Mouse (Mus musculus) limb, embryonic 10.5 days (tissue): ENCODE data around the gene Ctbp2. TPM values are rescaled to one million over a fixed set of nuclear protein-coding genes. Genes with fewer than 3 reads are reported as not detected.
A peak's percentile ranks its signal among the peaks of the same experiment; 100 is the strongest.

ENCODE experiments used
- DNase-seq: peaks from one replicate; pipeline ENCODE4 v3.0.0-alpha.2; 2017; ENCODE audit warnings: low spot score
- H3K27ac ChIP-seq: fragments of 300-500 bp; sonication (generic); 2 replicates; pipeline ENCODE4 v1.5.1; 2016; ENCODE audit warnings: mild to moderate bottlenecking
- H3K27me3 ChIP-seq: fragments of 300-500 bp; sonication (generic); 2 replicates; pipeline ENCODE4 v1.6.1; 2016; ENCODE audit warnings: low read depth, mild to moderate bottlenecking; ENCODE audit not compliant: poor library complexity, severe bottlenecking
- H3K36me3 ChIP-seq: fragments of 300-500 bp; sonication (generic); 2 replicates; pipeline ENCODE4 v1.6.1; 2016; ENCODE audit warnings: mild to moderate bottlenecking, moderate library complexity
- H3K4me1 ChIP-seq: fragments of 300-500 bp; sonication (generic); 2 replicates; pipeline ENCODE4 v1.6.1; 2016
- H3K4me3 ChIP-seq: fragments of 300-500 bp; sonication (generic); 2 replicates; pipeline ENCODE4 v1.5.1; 2016; ENCODE audit warnings: mild to moderate bottlenecking, moderate library complexity
- H3K9me3 ChIP-seq: fragments of 300-500 bp; sonication (generic); replicated peaks from 2 replicates; pipeline ENCODE4 v1.6.1; 2016; ENCODE audit warnings: mild to moderate bottlenecking
- WGBS: fragments of 180-500 bp; shearing (Covaris S2); methylation state at CpG from one replicate; pipeline ENCODE4 v1.1.7; 2016; 5-methylcytosine and 5-hydroxymethylcytosine counted together
- polyA plus RNA-seq: library from polyadenylated mRNA; unstranded; fragments of >200 nt; fragmentation: Nextera tagmentation; extraction: Ambion mirVana; gene quantifications from 2 replicates; pipeline ENCODE4 v1.2.1, GENCODE M21; 2016

Ctbp2 gene
- polyA plus RNA-seq, 1 experiment from 2014 or later, result 145 TPM

- Histone ChIP-seq H3K27ac (no peak overlapping the region), H3K27me3 (no peaks in the 10 kb centered on the region), H3K36me3 (peaks cover 38% of the 10 kb centered on the region), H3K9me3 (no peaks in the 10 kb centered on the region), H3K4me3 (no peak overlapping the region), H3K4me1 (peaks cover 55% of the 10 kb centered on the region)
- 48% methylated on average over 6 of the region's 6 CpGs for WGBS
- DNase-seq, result no peak
Observed at GRCm38 (mm10) chr7:133019481-133020020, 104.6 kb downstream of the Ctbp2 start.

GRCm38 (mm10) chr7:133018961-133019360 lies 105.2 kb downstream of the Ctbp2 start:
- Histone ChIP-seq H3K9me3 (no peaks in the 10 kb centered on the region), H3K4me1 (peaks cover 55% of the 10 kb centered on the region), H3K4me3 (no peak overlapping the region), H3K27ac (peak overlapping the region; percentile 59), H3K36me3 (peaks cover 41% of the 10 kb centered on the region), H3K27me3 (no peaks in the 10 kb centered on the region)
- WGBS, result 81% methylated on average over 7 of the region's 7 CpGs
- no peak for DNase-seq

GRCm38 (mm10) chr7:133015416-133016070 lies 108.6 kb downstream of the Ctbp2 start:
- Histone ChIP-seq H3K9me3 (no peaks in the 10 kb centered on the region), H3K4me1 (peaks cover 69% of the 10 kb centered on the region), H3K27ac (peak overlapping the region; percentile 44; the same call in 1 of the 2 replicates), H3K27me3 (no peaks in the 10 kb centered on the region), H3K4me3 (no peak overlapping the region), H3K36me3 (peaks cover 36% of the 10 kb centered on the region)
- WGBS, result 79% methylated on average over 7 of the region's 7 CpGs
- DNase-seq, result no peak

GRCm38 (mm10) chr7:133014631-133015030 lies 109.5 kb downstream of the Ctbp2 start:
- no peak overlapping the region for H3K4me3 ChIP-seq
- WGBS, result 91% methylated on average over 14 of the region's 14 CpGs
- DNase-seq, result no peak
- no peaks in the 10 kb centered on the region for H3K9me3 ChIP-seq
- peaks cover 45% of the 10 kb centered on the region for H3K36me3 ChIP-seq
- H3K27ac ChIP-seq, result no peak overlapping the region
- H3K4me1 ChIP-seq, result peaks cover 59% of the 10 kb centered on the region
- no peaks in the 10 kb centered on the region for H3K27me3 ChIP-seq

GRCm38 (mm10) chr7:133013923-133014322 lies 110.2 kb downstream of the Ctbp2 start:
- no peak for DNase-seq
- Histone ChIP-seq H3K4me1 (peaks cover 52% of the 10 kb centered on the region), H3K27ac (no peak overlapping the region), H3K4me3 (no peak overlapping the region), H3K9me3 (no peaks in the 10 kb centered on the region), H3K36me3 (peaks cover 52% of the 10 kb centered on the region), H3K27me3 (no peaks in the 10 kb centered on the region)
- WGBS, result 91% methylated on average over 10 of the region's 10 CpGs

- WGBS, result 75% methylated on average over 14 of the region's 14 CpGs
- H3K27ac ChIP-seq, result no peak overlapping the region
- H3K4me1 ChIP-seq, result peaks cover 54% of the 10 kb centered on the region
Observed at GRCm38 (mm10) chr7:133012637-133013366, 111.4 kb downstream of the Ctbp2 start.

GRCm38 (mm10) chr7:133011611-133012010 lies 112.5 kb downstream of the Ctbp2 start:
- no peak overlapping the region for H3K4me3 ChIP-seq
- H3K36me3 ChIP-seq, result peaks cover 67% of the 10 kb centered on the region
- H3K9me3 ChIP-seq, result no peaks in the 10 kb centered on the region
- no peaks in the 10 kb centered on the region for H3K27me3 ChIP-seq
- no peak for DNase-seq
- WGBS, result 78% methylated on average over 4 of the region's 4 CpGs
- H3K4me1 ChIP-seq, result peaks cover 58% of the 10 kb centered on the region
- H3K27ac ChIP-seq, result no peak overlapping the region

More at GRCm38 (mm10) chr7:133012637-133013366, 111.4 kb downstream of the Ctbp2 start:
- Histone ChIP-seq H3K27me3 (no peaks in the 10 kb centered on the region), H3K4me3 (no peak overlapping the region), H3K9me3 (no peaks in the 10 kb centered on the region), H3K36me3 (peaks cover 62% of the 10 kb centered on the region)
- DNase-seq, result no peak

- H3K27ac ChIP-seq, result no peak overlapping the region
- H3K4me1 ChIP-seq, result peaks cover 58% of the 10 kb centered on the region
- H3K4me3 ChIP-seq, result no peak overlapping the region
- H3K36me3 ChIP-seq, result peaks cover 67% of the 10 kb centered on the region
- H3K9me3 ChIP-seq, result no peaks in the 10 kb centered on the region
- H3K27me3 ChIP-seq, result no peaks in the 10 kb centered on the region
- DNase-seq, result no peak
- 73% methylated on average over 5 of the region's 5 CpGs for WGBS
Observed at GRCm38 (mm10) chr7:133011191-133011590, 113.0 kb downstream of the Ctbp2 start.

- H3K9me3 ChIP-seq, result no peaks in the 10 kb centered on the region
- WGBS, result 96% methylated on average over 3 of the region's 3 CpGs
- peaks cover 73% of the 10 kb centered on the region for H3K36me3 ChIP-seq
- H3K4me3 ChIP-seq, result no peak overlapping the region
- H3K27me3 ChIP-seq, result no peaks in the 10 kb centered on the region
- peaks cover 59% of the 10 kb centered on the region for H3K4me1 ChIP-seq
- DNase-seq, result no peak
- no peak overlapping the region for H3K27ac ChIP-seq
Observed at GRCm38 (mm10) chr7:133010477-133010876, 113.7 kb downstream of the Ctbp2 start.

- H3K4me3 ChIP-seq, result no peak overlapping the region
- H3K27me3 ChIP-seq, result no peaks in the 10 kb centered on the region
- WGBS, result 92% methylated on average over 8 of the region's 8 CpGs
- peaks cover 58% of the 10 kb centered on the region for H3K4me1 ChIP-seq
- no peaks in the 10 kb centered on the region for H3K9me3 ChIP-seq
- H3K36me3 ChIP-seq, result peaks cover 73% of the 10 kb centered on the region
- no peak for DNase-seq
- no peak overlapping the region for H3K27ac ChIP-seq
Observed at GRCm38 (mm10) chr7:133009676-133010075, 114.5 kb downstream of the Ctbp2 start.

- H3K27me3 ChIP-seq, result no peaks in the 10 kb centered on the region
- peaks cover 60% of the 10 kb centered on the region for H3K4me1 ChIP-seq
- no peak overlapping the region for H3K27ac ChIP-seq
- H3K36me3 ChIP-seq, result peaks cover 66% of the 10 kb centered on the region
- no peaks in the 10 kb centered on the region for H3K9me3 ChIP-seq
- DNase-seq, result no peak
- H3K4me3 ChIP-seq, result no peak overlapping the region
- 86% methylated on average over 4 of the region's 4 CpGs for WGBS
Observed at GRCm38 (mm10) chr7:133008663-133009062, 115.5 kb downstream of the Ctbp2 start.

GRCm38 (mm10) chr7:133007343-133007742 lies 116.8 kb downstream of the Ctbp2 start:
- Histone ChIP-seq H3K9me3 (no peaks in the 10 kb centered on the region), H3K27ac (no peak overlapping the region; the same call in 1 of the 2 replicates), H3K27me3 (no peaks in the 10 kb centered on the region), H3K36me3 (peaks cover 71% of the 10 kb centered on the region), H3K4me1 (peaks cover 57% of the 10 kb centered on the region), H3K4me3 (no peak overlapping the region)
- 87% methylated on average over 11 of the region's 11 CpGs for WGBS
- DNase-seq, result no peak

- peaks cover 47% of the 10 kb centered on the region for H3K4me1 ChIP-seq
- DNase-seq, result no peak
- H3K36me3 ChIP-seq, result peaks cover 85% of the 10 kb centered on the region
- no peak overlapping the region for H3K4me3 ChIP-seq
- 78% methylated on average over 7 of the region's 7 CpGs for WGBS
- 0 out of 2 replicates have a peak overlapping the region, but pooled peaks have one; percentile 15 for H3K27ac ChIP-seq
- no peaks in the 10 kb centered on the region for H3K9me3 ChIP-seq
- H3K27me3 ChIP-seq, result no peaks in the 10 kb centered on the region
Observed at GRCm38 (mm10) chr7:133005772-133006171, 118.4 kb downstream of the Ctbp2 start.
